Mouse (Mus musculus) c-Kit-positive CD71-positive TER-119-positive erythroid progenitor cells, embryonic 14.5 days (primary cell): ENCODE data around the gene Dlg2.
A peak's percentile ranks its signal among the peaks of the same experiment; 100 is the strongest.

Source experiments
- DNase-seq: peaks from one replicate; pipeline ENCODE4 v3.0.0-alpha.2; 2013; ENCODE audit warnings: low spot score

Dlg2 gene

GRCm38 (mm10) chr7:91582203-91582602 lies 1105.7 kb downstream of the Dlg2 start:
- no peak for DNase-seq

GRCm38 (mm10) chr7:91583566-91583965 lies 1107.1 kb downstream of the Dlg2 start:
- DNase-seq = no peak

GRCm38 (mm10) chr7:91591261-91592170 lies 1115.0 kb downstream of the Dlg2 start:
- DNase-seq = no peak

GRCm38 (mm10) chr7:91598549-91598948 lies 1122.1 kb downstream of the Dlg2 start:
- DNase-seq = no peak

- DNase-seq = no peak
These were observed 1124.8 kb downstream of the Dlg2 start for GRCm38 (mm10) chr7:91601307-91601706.

GRCm38 (mm10) chr7:91603561-91603960 lies 1127.1 kb downstream of the Dlg2 start:
- DNase-seq = no peak

- DNase-seq = no peak
These were observed 1176.6 kb downstream of the Dlg2 start for GRCm38 (mm10) chr7:91653033-91653432.

GRCm38 (mm10) chr7:91659498-91659897 lies 1183.0 kb downstream of the Dlg2 start:
- no peak for DNase-seq

GRCm38 (mm10) chr7:91672236-91673017 lies 1196.0 kb downstream of the Dlg2 start:
- DNase-seq = no peak

GRCm38 (mm10) chr7:91674401-91674800 lies 1197.9 kb downstream of the Dlg2 start:
- no peak for DNase-seq

GRCm38 (mm10) chr7:91677934-91678333 lies 1201.5 kb downstream of the Dlg2 start:
- DNase-seq = no peak

GRCm38 (mm10) chr7:91687930-91688329 lies 1211.5 kb downstream of the Dlg2 start:
- DNase-seq = no peak

GRCm38 (mm10) chr7:91689829-91690228 lies 1213.4 kb downstream of the Dlg2 start:
- DNase-seq = no peak

GRCm38 (mm10) chr7:91709853-91710252 lies 1233.4 kb downstream of the Dlg2 start:
- no peak for DNase-seq

GRCm38 (mm10) chr7:91711184-91711583 lies 1234.7 kb downstream of the Dlg2 start:
- no peak for DNase-seq

GRCm38 (mm10) chr7:91715776-91716175 lies 1239.3 kb downstream of the Dlg2 start:
- DNase-seq = no peak

GRCm38 (mm10) chr7:91716696-91717095 lies 1240.2 kb downstream of the Dlg2 start:
- DNase-seq = peak; percentile 3

- DNase-seq = no peak
These were observed 1243.8 kb downstream of the Dlg2 start for GRCm38 (mm10) chr7:91720318-91720717.

- DNase-seq = no peak
These were observed 1247.9 kb downstream of the Dlg2 start for GRCm38 (mm10) chr7:91724397-91724796.

GRCm38 (mm10) chr7:91740748-91741147 lies 1264.3 kb downstream of the Dlg2 start:
- no peak for DNase-seq

- no peak for DNase-seq
These were observed 1276.8 kb downstream of the Dlg2 start for GRCm38 (mm10) chr7:91753151-91753861.

GRCm38 (mm10) chr7:91767648-91768047 lies 1291.2 kb downstream of the Dlg2 start:
- no peak for DNase-seq
